Mouse (Mus musculus) brown adipose tissue, adult 24 weeks (tissue): ENCODE measurements around the gene Mslnl. TPM values are rescaled to one million over a fixed set of nuclear protein-coding genes. Genes with fewer than 3 reads are reported as not detected.

ENCODE experiments used
- H3K27ac ChIP-seq: fragments of 200-500 bp; replicated peaks from 2 replicates; pipeline ENCODE4 v1.5.1; 2012; ENCODE audit warnings: low read depth, mild to moderate bottlenecking, low read length
- H3K4me1 ChIP-seq: fragments of 200-500 bp; 2 replicates; pipeline ENCODE4 v1.6.1; 2012; ENCODE audit warnings: low read length, mixed read lengths; ENCODE audit not compliant: control insufficient read depth, insufficient read depth, insufficient read length
- H3K4me3 ChIP-seq: fragments of 200-500 bp; 2 replicates; pipeline ENCODE4 v1.5.1; 2012; ENCODE audit warnings: low read depth, mild to moderate bottlenecking, low read length, moderate library complexity; ENCODE audit not compliant: insufficient read depth
- polyA plus RNA-seq: library from polyadenylated mRNA; stranded (reverse); fragments of >200 nt; gene quantifications from 2 replicates; pipeline ENCODE4 v1.2.4, GENCODE M21; 2012; ENCODE audit not compliant: missing spikeins, insufficient read depth, insufficient read length

Mslnl gene
- polyA plus RNA-seq = not detected in 2 replicates

DNA sequence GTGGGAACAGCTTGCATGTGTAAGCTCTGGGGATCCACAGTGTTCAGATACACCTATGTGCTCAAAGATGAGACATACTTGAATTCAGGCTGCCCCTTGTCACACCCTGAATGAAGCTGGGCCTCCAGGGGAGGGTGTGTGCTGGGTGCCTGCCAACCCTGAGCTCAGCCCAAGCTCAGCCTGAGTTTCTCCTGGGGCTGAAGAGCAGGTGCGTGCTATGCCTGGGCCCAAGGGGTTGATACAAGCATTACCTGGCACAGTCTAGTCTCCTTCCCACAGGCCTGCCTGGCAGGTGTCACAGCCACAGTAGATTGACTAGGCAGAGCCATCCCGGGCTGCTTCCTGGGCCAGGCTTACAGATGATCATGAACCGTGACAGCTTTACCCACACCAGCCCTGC lies at the start of gene Mslnl:
Gene Mslnl (plus strand): TSS at position 298 of the 400 bp plus-strand sequence.
- H3K4me1 ChIP-seq = no peaks in the 10 kb centered on the region
- no peak within 1 kb of the TSS for H3K4me3 ChIP-seq
- no peak within 1 kb of the TSS for H3K27ac ChIP-seq

DNA sequence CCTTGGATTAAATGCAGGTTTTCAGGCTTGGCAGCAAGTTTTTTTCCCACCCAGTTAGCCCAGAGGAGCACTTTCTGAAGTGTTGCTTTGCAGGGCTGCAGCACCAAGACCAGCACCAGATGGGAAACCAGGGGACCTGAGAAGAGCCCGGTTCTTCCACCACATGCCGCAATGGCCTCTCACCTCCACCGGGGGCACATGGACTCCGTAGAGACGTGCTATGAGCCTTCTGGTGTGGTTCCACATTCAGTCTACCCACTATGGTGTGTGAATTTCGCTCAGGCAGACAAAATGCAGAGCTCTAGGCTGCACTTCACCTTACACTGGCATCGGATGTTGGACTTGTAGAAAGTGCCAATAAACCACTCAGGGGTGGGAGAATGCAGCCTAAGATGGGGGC lies 49.5 kb upstream of the Mslnl start:
- no peak overlapping the region for H3K27ac ChIP-seq
- H3K4me3 ChIP-seq = no peak overlapping the region
- no peaks in the 10 kb centered on the region for H3K4me1 ChIP-seq

DNA sequence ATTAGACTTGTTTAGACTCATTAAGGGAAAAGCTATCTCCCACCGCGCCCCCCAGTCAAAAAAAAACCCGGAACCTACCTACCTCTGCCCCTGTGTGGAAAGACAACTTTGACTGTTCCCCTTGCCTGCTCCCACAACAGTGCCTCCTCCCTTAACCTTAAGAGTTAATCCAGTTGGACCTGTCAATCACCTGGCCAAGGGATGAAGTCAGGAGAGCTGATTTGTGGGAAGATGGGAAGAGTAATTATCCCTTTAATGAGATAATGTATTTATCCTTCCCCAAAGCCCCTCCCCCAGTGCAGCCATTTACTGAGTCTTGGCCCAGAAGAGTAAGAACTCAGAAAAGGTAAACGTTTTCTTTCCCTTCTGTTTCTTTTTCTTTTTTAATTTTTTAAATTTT lies 46.9 kb upstream of the Mslnl start:
- H3K4me1 ChIP-seq = no peaks in the 10 kb centered on the region
- H3K4me3 ChIP-seq = no peak overlapping the region

DNA sequence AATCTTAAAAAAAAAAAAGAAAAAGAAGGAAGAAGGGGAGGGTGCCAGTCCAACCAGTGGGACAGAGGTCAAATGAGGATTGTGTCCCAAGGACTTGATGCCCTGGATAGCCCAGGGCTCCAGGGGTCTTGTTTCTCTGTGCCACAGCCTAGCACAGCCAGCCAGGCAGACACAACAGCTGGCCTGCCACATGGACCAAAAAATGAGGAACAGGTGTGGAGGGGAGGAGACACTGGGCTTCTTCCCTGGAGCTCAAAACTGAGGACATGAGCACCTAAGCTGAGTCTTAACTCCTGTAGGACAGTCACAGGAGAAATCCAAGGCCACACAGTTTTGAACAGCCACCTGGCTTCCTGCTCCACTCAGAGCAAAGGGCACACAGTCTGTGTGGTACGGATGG lies 39.6 kb upstream of the Mslnl start:
- Histone ChIP-seq H3K4me1 (no peaks in the 10 kb centered on the region), H3K27ac (no peak overlapping the region), H3K4me3 (no peak overlapping the region)

More for the DNA sequence above, 46.9 kb upstream of the Mslnl start:
- no peak overlapping the region for H3K27ac ChIP-seq

DNA sequence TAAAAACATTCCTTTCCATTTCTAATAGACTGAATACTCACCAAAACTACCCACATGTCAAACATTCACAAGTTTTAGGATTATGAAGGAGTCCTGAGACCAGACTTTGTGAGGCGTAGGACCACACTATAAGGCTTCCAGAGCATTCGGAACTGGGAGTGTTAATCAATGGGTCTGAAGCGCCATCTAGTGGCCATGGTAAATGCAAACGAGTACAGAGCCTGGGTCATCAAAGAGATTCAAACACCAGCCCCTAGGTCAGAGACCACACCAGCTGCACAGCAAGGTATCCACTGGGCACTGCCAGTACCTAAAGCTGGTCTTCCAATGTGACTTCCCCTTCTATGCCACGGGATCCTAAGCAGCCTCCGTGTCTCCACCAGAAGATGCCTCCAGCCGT lies 37.4 kb upstream of the Mslnl start:
- H3K4me1 ChIP-seq = no peaks in the 10 kb centered on the region
- no peak overlapping the region for H3K27ac ChIP-seq
- no peak overlapping the region for H3K4me3 ChIP-seq

DNA sequence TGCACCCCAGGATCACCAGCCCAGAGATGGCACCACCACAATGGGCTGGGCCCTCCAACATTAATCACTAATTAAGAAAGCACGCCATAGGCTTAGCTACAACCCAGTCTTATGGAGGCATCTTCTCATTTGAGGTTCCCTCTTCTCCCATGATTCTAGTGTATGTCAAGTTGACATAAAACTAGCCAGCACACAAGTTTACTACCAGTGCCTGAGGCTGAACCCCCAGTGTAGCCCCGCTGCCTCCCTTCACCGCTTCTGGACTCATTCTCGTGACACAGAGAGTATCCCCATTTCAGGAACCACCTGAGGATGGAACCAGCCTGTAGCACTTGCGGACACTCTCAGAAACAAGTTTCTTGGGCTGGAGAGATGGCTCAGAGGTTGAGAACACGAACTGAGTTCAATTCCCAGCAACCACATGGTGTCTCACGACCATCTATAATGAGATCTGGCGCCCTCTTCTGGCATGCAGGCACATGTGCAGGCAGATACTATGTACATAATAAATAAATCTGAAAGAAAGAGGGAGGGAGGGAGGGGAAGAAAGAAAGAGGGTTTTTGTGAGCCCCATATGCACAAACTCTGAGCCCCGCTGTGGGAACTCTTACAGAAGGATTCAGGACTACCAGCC lies 34.9 kb upstream of the Mslnl start:
- no peaks in the 10 kb centered on the region for H3K4me1 ChIP-seq
- H3K27ac ChIP-seq = no peak overlapping the region
- no peak overlapping the region for H3K4me3 ChIP-seq

DNA sequence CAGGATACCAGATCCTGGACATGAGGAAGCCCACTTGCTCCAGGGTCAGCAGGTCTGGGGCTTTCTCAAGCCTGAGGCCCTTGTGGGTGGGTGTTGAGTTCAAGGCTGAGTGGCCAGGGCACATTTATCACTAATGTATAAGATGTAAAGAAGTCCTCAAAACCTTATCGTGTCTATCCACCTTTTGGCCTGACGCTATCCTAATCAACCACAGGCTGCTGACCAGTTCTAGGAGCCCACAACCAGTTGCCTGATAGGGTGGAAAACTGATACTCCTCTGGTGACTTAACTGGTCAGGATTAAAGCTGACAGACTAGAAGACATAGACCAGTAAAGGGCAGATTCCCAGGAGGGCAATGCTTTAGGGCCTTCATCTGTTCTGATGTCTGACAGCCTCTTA lies 25.8 kb upstream of the Mslnl start:
- Histone ChIP-seq H3K4me1 (no peaks in the 10 kb centered on the region), H3K4me3 (no peak overlapping the region), H3K27ac (no peak overlapping the region)

DNA sequence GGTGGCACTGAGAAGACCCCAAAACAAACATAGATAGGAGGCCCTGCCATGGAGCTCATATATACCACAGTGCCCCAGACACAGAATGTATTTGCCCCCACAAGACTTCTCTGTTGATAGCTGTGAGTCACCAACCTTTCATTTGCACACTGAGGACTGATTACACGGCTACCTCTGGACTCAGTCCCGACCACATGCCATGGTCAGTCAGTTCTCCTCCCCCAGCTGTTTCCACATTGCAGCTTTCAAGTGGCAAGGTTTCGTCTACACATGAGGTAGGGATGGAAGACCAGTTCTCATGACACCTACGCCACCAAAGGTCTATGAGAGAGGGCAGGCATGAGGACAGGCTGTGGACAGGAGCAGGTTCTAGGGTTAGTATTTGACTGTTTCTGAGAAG lies 24.7 kb upstream of the Mslnl start:
- H3K4me1 ChIP-seq = no peaks in the 10 kb centered on the region

DNA sequence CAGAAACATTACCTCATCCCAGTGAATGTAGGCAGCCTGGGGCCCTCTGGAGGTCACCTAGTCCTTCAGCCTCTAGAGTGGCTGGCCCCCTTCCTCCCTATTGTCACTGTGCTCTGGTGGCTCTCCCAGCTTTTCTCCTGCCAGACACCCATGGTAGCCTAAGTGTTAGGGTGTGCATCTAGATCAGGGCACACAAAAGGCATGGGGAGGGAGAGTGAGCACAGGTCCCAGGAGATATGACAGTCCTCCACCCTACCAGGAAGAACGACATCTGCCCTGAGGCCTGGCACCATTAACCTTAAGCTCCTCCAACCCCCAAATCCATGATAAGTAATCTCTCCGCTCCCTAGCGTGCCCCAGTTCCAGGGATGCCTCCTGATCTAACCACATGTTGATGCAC lies 20.2 kb upstream of the Mslnl start:
- no peak overlapping the region for H3K27ac ChIP-seq
- no peaks in the 10 kb centered on the region for H3K4me1 ChIP-seq
- H3K4me3 ChIP-seq = no peak overlapping the region

More for the DNA sequence above, 24.7 kb upstream of the Mslnl start:
- no peak overlapping the region for H3K27ac ChIP-seq
- H3K4me3 ChIP-seq = no peak overlapping the region

DNA sequence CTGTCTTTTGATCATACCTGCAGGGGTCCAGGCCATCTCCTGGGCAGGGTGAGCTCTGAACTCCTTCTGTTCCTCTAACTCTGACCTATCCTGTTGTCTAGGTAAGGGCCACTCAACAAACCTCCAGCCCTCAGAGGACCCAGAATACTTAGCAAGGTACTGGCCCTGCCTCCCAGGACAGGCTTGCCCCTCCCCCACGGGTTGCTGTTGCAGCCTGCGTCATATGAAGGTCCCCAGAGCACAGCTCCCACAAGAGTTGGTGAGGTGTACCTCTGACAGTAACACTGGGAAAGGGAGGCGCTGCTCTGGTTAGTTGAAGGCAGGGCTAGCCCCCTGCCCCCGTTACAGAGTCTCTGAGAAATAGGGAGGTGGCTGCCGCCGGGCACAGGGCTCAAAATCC lies 19.7 kb upstream of the Mslnl start:
- H3K27ac ChIP-seq = no peak overlapping the region
- H3K4me1 ChIP-seq = no peaks in the 10 kb centered on the region
- no peak overlapping the region for H3K4me3 ChIP-seq

DNA sequence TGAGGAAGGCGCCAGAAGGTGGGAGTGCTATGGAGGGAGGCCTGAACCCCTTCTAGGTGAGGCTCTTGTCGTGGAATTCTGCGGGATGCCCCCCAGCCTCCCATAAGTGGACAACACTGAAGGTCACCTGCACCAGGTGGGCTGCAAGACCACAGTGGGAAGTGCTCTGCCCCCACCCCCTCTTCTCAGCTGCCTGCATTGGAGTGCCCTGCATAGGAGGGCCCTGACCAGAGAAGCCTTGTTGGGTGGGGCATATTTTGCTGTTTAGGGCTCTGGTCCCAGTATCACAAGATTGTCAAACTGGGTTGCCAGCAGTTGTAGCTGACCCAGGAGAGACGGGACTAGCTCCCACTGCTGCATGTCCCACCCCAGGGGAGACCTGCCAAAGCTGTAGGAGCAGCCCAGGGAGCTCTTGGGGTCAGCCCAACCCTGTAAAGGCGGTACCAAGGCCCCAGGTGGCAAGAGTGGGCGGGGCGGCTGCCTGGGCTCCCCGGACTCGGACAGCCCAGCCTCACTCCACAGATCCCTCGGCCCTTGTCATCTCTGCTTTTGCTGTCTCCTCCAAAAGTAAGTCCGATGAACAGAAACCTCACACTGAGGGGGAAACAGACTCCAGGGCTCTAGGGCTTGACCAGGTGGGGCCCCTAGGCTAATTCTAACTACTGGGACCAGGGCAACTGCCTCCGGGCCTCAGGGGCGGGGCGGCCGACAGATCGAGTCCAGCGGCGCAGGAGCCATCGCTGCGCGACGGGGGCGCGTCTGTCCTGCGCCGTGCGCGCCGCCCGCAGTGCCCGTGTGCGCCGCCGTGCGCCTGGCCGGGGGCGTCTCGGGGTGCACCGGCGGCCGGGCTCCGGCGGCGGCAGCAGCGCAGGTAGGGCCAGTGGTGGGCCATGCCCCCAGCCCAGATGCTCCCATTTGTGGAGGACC lies 18.9 kb upstream of the Mslnl start, which contains the start of gene Gng13:
Gene Gng13 (plus strand): TSS at position 461 of the 927 bp plus-strand sequence.
- no peaks in the 10 kb centered on the region for H3K4me1 ChIP-seq
- no peak within 1 kb of the TSS for H3K4me3 ChIP-seq
- no peak within 1 kb of the TSS for H3K27ac ChIP-seq

DNA sequence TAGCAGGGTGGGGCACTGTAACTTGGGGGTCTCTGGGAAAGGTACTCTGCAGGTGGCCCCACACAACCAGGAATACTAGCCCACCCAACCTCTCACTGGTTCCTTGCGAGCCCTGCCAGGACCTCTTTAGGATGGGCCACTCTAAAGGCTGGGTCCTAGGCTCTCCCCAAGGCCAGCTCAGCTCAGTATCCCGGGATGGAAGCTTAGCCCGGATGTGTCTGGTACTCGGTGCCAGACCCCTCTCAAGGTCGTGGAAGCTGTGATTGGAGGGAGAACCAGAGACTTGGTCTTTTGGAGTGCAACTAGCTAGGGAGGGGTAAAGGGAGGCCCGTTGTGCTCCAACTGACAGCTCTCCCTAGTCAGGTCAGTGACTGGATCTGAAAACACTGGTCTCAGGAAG lies 18.2 kb upstream of the Mslnl start:
- no peak overlapping the region for H3K27ac ChIP-seq
- H3K4me1 ChIP-seq = no peaks in the 10 kb centered on the region
- H3K4me3 ChIP-seq = no peak overlapping the region

DNA sequence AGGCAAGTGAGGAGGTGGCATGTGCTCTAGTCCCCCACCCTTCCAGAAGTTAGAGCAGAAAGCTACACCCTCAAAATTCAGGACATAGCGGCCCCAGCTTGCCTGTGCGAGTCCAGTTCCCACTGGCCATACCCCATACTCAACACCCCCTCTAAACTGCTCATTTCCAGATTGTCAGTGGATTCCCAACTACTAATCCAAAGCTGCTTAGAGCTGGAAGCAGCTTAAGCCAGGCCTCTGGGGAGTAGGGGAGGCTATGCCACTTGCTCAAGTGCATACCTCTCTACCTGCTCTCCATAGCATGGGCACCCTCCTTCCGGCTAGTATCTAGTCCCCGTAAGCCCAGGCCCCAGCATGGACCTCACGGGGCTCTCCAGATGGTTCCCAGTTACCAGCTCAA lies 14.4 kb upstream of the Mslnl start:
- Histone ChIP-seq H3K4me1 (no peaks in the 10 kb centered on the region), H3K27ac (no peak overlapping the region), H3K4me3 (no peak overlapping the region)

DNA sequence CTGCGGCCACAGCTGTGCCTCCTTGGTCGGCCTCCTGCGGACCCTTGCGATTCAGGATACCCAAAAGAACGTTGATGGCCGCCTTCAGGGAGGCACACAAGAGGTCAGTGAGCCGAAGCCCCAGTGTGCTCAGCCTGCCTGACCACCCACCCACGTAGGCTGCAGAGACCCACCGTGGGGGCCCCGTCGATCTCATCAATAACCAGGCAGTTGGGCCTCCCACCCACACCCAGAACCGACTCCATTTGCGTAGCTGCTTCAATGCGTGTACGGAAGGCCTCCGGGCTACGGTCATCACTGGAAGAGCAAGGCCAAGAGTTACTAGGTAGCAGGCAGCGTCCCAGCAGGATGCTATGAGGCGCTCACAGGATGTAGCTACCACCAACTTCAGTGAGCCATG lies 12.4 kb upstream of the Mslnl start:
- Histone ChIP-seq H3K4me1 (peaks cover 6% of the 10 kb centered on the region; the same call in 1 of the 2 replicates), H3K27ac (no peak overlapping the region), H3K4me3 (no peak overlapping the region)

DNA sequence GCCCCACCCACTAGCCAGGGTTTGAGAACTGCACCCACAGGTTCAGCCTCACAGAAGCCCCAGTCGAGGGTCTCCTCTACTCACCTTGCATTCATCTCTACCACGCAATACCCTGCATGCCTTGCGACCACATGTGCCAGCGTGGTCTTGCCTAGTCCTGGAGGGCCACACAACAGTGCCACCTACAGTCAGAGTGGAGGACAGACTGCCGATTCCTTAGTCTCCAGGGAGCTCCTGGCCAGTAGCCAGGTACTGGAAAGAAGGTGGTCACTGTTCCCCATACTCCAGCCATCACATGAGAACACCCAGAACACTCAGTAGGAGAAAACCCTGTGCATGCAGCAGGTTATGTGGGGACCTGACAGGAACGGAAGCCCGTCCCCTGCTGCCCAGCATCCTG lies 11.9 kb upstream of the Mslnl start:
- Histone ChIP-seq H3K27ac (no peak overlapping the region), H3K4me1 (peaks cover 6% of the 10 kb centered on the region; the same call in 1 of the 2 replicates), H3K4me3 (no peak overlapping the region)

DNA sequence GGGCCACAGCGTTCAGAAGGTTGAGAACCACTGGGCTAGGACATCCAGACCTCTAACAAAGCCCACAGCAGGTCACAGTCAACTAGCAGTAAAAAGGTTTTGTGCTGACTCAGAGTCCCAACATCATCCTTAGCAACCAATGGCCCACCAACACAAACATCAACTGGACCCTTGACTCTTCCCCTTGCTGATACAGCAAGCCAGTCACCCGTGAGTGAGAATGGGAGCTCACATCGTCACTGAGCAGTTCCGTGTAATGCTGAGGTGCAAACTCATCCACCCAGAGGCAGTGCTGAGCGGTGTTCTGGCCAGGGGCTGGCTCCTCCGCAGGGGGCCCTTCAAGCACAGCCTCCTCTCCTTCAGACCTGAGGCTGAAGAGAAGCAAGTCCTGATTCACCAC lies 10.6 kb upstream of the Mslnl start:
- no peak overlapping the region for H3K27ac ChIP-seq
- H3K4me1 ChIP-seq = peaks cover 6% of the 10 kb centered on the region; the same call in 1 of the 2 replicates

More for the DNA sequence above, 10.6 kb upstream of the Mslnl start:
- H3K4me3 ChIP-seq = no peak overlapping the region
